Mouse (Mus musculus): ENCODE data around the gene Rbm15b. TPM values are rescaled to one million over a fixed set of nuclear protein-coding genes. Genes with fewer than 3 reads are reported as not detected.
A peak's percentile ranks its signal among the peaks of the same experiment; 100 is the strongest.

The Rbm15b gene
- total RNA-seq, 1 experiment from 2014 or later = 31.0 TPM

GRCm38 (mm10) chr9:106888346-106888745 is 1.1 kb upstream of the Rbm15b start:
- ATAC-seq (replicated peaks in 1 of 2; ENCODE audit: insufficient read depth in 1 of 2, low FRiP score in 2 of 2, low TSS enrichment in 1 of 2, low read depth in 1 of 2, poor library complexity in 2 of 2, severe bottlenecking in 2 of 2) = no peak

GRCm38 (mm10) chr9:106885901-106886731 is 1.1 kb downstream of the Rbm15b start:
- no peak; a peak in 1 of 4 replicates for ATAC-seq (replicated peaks in 1 of 2; ENCODE audit: insufficient read depth in 1 of 2, low FRiP score in 2 of 2, low TSS enrichment in 1 of 2, low read depth in 1 of 2, poor library complexity in 2 of 2, severe bottlenecking in 2 of 2)

DNA sequence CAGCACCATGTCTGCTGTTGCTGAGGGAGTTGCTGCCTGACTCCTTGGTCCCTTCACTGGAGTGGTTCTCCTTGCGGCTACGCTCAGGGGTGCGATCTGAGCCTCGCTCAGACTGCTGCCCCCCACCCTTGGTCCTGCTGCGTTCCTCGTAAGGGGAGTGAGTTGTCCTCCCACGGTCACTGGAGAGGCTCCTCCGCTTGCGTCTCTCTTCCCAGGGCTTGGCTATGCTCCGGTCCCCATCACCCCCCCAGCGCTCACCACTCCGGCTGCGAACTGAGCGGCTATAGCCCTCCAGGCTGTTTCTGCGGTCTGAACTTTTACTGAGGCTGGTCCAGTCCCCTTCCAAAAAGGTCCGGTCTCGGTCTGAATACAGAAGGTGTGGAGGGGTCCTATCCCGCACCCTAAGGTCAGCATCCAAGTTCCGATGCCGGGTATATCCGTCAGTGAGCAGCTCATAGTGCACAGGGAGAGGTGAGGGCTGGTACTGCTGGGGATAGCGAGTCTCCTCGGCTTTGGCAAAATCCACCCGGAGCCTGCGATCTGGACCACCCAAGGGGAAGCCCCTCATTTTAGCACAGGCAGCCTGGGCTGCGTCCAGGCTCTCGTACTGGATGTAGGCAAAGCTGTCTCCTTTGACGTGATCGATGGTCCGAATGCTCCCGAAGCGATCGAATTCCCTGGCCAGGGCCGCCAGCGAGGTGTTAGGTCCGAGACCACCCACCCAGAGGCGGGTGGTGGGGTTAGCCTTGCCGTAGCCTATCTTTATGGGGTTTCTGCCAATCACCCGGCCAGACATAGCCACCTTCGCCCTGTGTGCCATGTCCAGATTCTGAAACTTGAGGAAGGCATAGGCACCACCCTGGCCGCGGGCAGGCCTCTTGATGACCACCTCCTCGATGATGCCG is 2.0 kb downstream of the Rbm15b start:
- ATAC-seq (replicated peaks in 1 of 2; ENCODE audit: insufficient read depth in 1 of 2, low FRiP score in 2 of 2, low TSS enrichment in 1 of 2, low read depth in 1 of 2, poor library complexity in 2 of 2, severe bottlenecking in 2 of 2) = no peak

GRCm38 (mm10) chr9:106884306-106884705 is 2.9 kb downstream of the Rbm15b start:
- ATAC-seq (replicated peaks in 1 of 2; ENCODE audit: insufficient read depth in 1 of 2, low FRiP score in 2 of 2, low TSS enrichment in 1 of 2, low read depth in 1 of 2, poor library complexity in 2 of 2, severe bottlenecking in 2 of 2) = no peak

- no peak for ATAC-seq (replicated peaks in 1 of 2; ENCODE audit: insufficient read depth in 1 of 2, low FRiP score in 2 of 2, low TSS enrichment in 1 of 2, low read depth in 1 of 2, poor library complexity in 2 of 2, severe bottlenecking in 2 of 2)
Measured at GRCm38 (mm10) chr9:106883085-106883484, 4.1 kb downstream of the Rbm15b start.

DNA sequence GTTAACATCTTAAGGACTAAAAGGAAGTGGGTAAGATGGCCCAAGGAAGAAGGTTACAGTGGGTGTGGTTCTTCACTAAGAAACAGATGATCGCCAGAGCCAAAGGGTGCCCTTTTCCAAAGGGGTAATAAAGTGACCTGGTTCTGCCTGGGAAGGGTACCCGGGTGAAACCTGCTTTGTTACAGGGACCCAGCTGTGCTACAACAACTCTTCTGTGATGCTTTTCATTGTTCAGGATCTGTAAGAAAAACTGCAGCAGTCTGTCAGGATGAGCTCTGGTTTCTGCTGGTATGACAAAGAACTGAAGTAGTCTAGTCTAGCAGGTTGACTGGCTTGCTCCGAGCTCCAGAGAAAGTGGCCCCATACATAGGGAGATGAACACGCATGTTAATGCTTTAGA is 5.1 kb downstream of the Rbm15b start:
- ATAC-seq (replicated peaks in 1 of 2; ENCODE audit: insufficient read depth in 1 of 2, low FRiP score in 2 of 2, low TSS enrichment in 1 of 2, low read depth in 1 of 2, poor library complexity in 2 of 2, severe bottlenecking in 2 of 2) = no peak

- ATAC-seq (replicated peaks in 1 of 2; ENCODE audit: insufficient read depth in 1 of 2, low FRiP score in 2 of 2, low TSS enrichment in 1 of 2, low read depth in 1 of 2, poor library complexity in 2 of 2, severe bottlenecking in 2 of 2) = no peak
Measured at GRCm38 (mm10) chr9:106881071-106881755, 6.0 kb downstream of the Rbm15b start.

DNA sequence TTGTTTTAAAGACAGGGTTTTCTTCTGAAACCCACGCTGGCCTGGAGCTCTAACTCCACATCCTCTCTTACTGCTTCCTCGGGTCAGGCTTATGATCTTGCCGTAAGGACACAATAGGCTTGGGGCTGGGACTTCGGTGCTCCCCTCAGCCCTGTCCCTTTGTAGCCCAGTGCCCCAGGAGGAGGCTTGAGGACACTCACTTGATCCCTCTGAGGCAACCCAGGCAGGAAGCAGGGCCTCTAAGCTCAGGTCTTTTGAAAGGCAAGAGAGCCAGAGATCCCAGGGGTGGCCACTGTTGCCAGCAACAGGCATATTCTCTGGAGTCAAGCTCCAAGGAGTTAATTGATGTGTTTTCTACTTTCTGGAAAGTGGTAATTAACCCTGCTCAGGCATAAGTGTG is 7.8 kb downstream of the Rbm15b start:
- ATAC-seq (replicated peaks in 1 of 2; ENCODE audit: insufficient read depth in 1 of 2, low FRiP score in 2 of 2, low TSS enrichment in 1 of 2, low read depth in 1 of 2, poor library complexity in 2 of 2, severe bottlenecking in 2 of 2) = no peak

GRCm38 (mm10) chr9:106876666-106877065 is 10.6 kb downstream of the Rbm15b start:
- no peak for ATAC-seq (replicated peaks in 1 of 2; ENCODE audit: insufficient read depth in 1 of 2, low FRiP score in 2 of 2, low TSS enrichment in 1 of 2, low read depth in 1 of 2, poor library complexity in 2 of 2, severe bottlenecking in 2 of 2)

DNA sequence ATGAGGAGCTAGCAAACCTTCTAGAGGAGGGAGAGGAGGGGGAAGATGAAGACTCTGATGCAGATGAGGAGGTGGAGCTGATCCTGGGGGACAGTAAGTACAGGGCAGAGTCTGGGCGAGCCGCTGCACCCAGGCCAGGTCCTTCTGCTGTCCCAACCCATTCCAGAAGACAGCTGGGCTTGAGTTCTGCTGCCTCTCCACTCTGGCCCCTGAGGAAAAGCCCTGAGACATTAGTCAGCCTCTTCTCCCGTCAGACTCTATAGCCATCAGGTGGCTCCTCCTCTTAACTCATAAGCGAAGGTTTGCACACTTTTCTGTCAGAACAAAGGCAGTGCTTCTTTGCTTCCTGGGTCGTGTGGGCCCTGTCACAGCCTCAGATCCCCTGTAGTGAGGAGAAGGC is 13.0 kb downstream of the Rbm15b start:
- ATAC-seq (replicated peaks in 1 of 2; ENCODE audit: insufficient read depth in 1 of 2, low FRiP score in 2 of 2, low TSS enrichment in 1 of 2, low read depth in 1 of 2, poor library complexity in 2 of 2, severe bottlenecking in 2 of 2) = no peak

DNA sequence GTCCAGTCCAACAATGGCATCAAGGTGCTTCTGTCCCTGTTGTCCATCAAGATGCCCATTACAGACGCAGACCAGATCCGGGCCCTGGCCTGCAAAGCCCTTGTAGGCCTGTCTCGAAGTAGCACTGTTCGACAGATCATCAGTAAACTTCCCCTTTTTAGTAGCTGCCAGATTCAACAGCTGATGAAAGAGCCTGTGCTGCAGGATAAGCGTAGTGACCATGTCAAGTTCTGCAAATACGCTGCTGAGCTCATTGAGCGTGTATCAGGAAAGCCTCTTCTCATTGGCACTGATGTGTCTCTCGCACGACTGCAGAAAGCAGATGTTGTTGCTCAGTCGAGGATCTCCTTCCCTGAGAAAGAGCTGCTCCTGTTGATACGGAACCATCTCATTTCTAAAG is 29.2 kb downstream of the Rbm15b start:
- ATAC-seq (replicated peaks in 1 of 2; ENCODE audit: insufficient read depth in 1 of 2, low FRiP score in 2 of 2, low TSS enrichment in 1 of 2, low read depth in 1 of 2, poor library complexity in 2 of 2, severe bottlenecking in 2 of 2) = peak in 1 of 2 experiments; percentile 36; a peak in 1 of 4 replicates

- no peak for ATAC-seq (replicated peaks in 1 of 2; ENCODE audit: insufficient read depth in 1 of 2, low FRiP score in 2 of 2, low TSS enrichment in 1 of 2, low read depth in 1 of 2, poor library complexity in 2 of 2, severe bottlenecking in 2 of 2)
Measured at GRCm38 (mm10) chr9:106856664-106857063, 30.6 kb downstream of the Rbm15b start.

DNA sequence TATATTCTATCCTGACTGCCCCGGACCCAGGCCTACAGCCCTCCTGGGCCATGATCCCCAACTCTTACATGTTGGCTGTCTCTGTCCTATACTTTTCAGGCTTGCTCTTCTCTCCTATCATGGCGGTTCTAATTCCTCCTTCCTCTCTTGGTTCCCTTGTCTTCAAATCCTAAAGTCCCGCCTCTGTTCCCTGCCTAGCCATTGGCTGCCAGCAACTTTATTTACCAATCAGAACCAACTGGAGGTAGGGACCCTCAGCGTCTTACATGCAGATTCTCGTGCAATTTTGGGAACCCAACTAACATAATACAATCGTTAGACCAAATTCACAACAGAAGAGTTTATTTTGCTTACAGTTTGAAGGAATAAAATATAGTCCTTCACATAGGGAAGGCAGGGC is 44.4 kb downstream of the Rbm15b start:
- ATAC-seq (replicated peaks in 1 of 2; ENCODE audit: insufficient read depth in 1 of 2, low FRiP score in 2 of 2, low TSS enrichment in 1 of 2, low read depth in 1 of 2, poor library complexity in 2 of 2, severe bottlenecking in 2 of 2) = no peak

DNA sequence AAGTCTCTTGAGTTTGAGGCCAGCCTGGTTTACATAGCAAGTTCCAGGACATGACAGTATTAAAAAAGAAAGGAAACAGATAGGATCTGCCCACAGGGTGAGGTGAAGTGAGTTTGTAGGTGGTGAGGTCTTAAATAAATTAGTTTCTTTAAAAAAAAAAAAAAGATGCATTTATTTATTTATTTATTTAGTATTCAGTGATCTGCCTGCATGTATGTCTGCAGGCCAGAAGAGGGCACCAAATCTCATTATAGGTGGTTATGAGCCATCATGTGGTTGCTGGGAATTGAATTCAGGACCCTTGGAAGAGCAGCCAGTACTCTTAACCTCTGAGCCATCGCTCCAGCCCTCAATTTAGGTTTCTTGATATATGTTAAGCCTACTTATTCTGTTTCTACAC is 46.7 kb downstream of the Rbm15b start:
- no peak for ATAC-seq (replicated peaks in 1 of 2; ENCODE audit: insufficient read depth in 1 of 2, low FRiP score in 2 of 2, low TSS enrichment in 1 of 2, low read depth in 1 of 2, poor library complexity in 2 of 2, severe bottlenecking in 2 of 2)

All from hematopoietic stem cell, adult 5-6 weeks (primary cell).